Mouse (Mus musculus): Measurements from ENCODE around the gene Spry2.

DNA sequence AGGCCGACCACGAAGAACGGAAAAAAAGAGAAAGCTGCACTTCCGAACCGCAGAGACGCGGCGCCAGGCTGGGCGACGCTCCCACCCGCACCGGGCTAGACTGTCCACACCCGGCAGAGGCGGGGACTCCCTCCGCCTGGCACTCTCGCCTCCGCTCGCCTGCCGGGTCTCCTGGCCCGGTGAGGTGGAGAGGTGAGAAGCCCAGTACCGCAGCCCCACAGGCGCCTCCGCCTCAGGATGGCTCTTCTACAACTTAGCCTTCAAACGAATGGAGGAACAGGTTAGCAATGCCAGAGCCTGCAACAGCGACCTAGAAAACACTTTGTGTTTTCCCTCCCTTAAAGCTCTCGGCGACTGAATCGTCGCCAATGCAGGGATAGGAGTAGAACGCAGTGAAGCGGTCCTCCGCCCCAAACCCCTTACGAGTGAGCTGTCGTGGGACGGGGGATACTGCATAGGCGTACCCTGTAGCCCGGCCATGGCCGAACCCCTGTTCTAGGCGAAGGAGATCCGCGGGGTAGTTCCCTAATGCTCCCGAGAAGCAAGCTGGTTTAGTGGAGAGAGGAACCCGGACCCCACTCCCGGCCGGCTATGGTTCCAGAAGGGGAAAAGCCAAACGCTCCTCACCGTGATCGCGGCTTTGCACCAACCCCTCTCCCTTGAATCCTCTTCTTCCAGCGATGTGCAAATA lies 513 bp downstream of the Spry2 start:
- TF ChIP-seq POLR2A (IDR thresholded peaks at IDR 0.05; ENCODE audit: insufficient read length, low read depth) (peak; percentile 41), CEBPB (IDR thresholded peaks at IDR 0.05; ENCODE audit: insufficient read depth, poor library complexity, severe bottlenecking) (no peak), MYOG (IDR thresholded peaks at IDR 0.05; ENCODE audit: control insufficient read depth in 1 of 3, insufficient read depth in 1 of 3, insufficient read length in 2 of 3, low read depth in 2 of 3) (peak in 1 of 3 experiments; percentile 24), USF1 (IDR thresholded peaks at IDR 0.05; ENCODE audit: low read depth) (no peak), MYOD1 (IDR thresholded peaks at IDR 0.05; ENCODE audit: control insufficient read depth in 1 of 3, insufficient read length in 2 of 3, low read depth in 2 of 3) (no peak), POLR2AphosphoS2 (IDR thresholded peaks at IDR 0.05; ENCODE audit: insufficient read length, low read depth) (peak; percentile 61), REST (IDR thresholded peaks at IDR 0.05; ENCODE audit: insufficient read depth, insufficient read length) (no peak), E2F4 (IDR thresholded peaks at IDR 0.05; ENCODE audit: insufficient read depth) (no peak), MAX (IDR thresholded peaks at IDR 0.05; ENCODE audit: low read depth) (no peak), TCF12 (IDR thresholded peaks at IDR 0.05; ENCODE audit: insufficient read depth, poor library complexity, severe bottlenecking) (no peak), TCF3 (IDR thresholded peaks at IDR 0.05; ENCODE audit: insufficient read length, low read depth) (no peak), SRF (IDR thresholded peaks at IDR 0.05; ENCODE audit: control insufficient read depth, insufficient read length, low read depth) (no peak)

All from myocyte (in vitro differentiated cells).